Mouse (Mus musculus): Measurements from ENCODE around the gene Pigu. TPM values are rescaled to one million over a fixed set of nuclear protein-coding genes. Genes with fewer than 3 reads are reported as not detected.

The Pigu gene
- polyA plus RNA-seq, 1 experiment from 2014 or later: 66.8 TPM

DNA sequence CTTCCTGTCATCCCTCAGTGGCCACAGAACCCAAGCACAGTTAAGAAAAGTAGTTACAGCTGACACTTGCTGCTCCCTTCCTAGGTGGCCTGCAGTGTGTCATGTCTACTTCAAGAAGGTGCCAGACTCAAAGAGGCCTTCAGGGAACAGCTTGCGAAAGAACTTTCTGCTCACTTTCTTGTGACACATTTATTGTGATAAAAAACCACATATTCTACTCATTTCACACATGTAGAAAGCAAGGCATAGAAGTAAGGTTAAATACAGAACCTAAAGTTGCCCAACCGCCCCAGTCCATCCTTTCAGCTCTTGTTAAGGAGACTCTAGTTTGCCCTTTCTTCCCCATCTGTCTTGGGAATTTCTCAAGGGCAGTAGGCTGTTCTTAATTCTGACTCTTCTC, 38.6 kb downstream of the Pigu start:
- Histone ChIP-seq H3K9me3 (ENCODE audit: control insufficient read depth, low read length) (no peaks in the 10 kb centered on the region), H3K27ac (ENCODE audit: low read depth, low read length) (no peak overlapping the region), H3K36me3 (ENCODE audit: control insufficient read depth, insufficient read depth, low read length) (peaks cover 11% of the 10 kb centered on the region; the same call in 1 of the 2 replicates), H3K4me3 (ENCODE audit: low read length) (no peak overlapping the region), H3K4me2 (replicated peaks; ENCODE audit: low read depth, low read length) (no peak overlapping the region), H3K27me3 (ENCODE audit: control insufficient read depth, insufficient read depth, low read length) (no peaks in the 10 kb centered on the region), H3K4me1 (ENCODE audit: control insufficient read depth, insufficient read depth, low read length) (no peaks in the 10 kb centered on the region), H3K9ac (ENCODE audit: low read depth, low read length) (no peak overlapping the region)
- 91% methylated on average over 2 of the region's 2 CpGs for WGBS
- no peak for ATAC-seq (ENCODE audit: low FRiP score, low TSS enrichment)

GRCm38 (mm10) chr2:155313671-155314070, 43.6 kb downstream of the Pigu start:
- H3K4me2 ChIP-seq (replicated peaks; ENCODE audit: low read depth, low read length): no peak overlapping the region
- H3K36me3 ChIP-seq (ENCODE audit: control insufficient read depth, insufficient read depth, low read length): peaks cover 10% of the 10 kb centered on the region; the same call in 1 of the 2 replicates
- no peak overlapping the region for H3K9ac ChIP-seq (ENCODE audit: low read depth, low read length)
- no peak overlapping the region for H3K4me3 ChIP-seq (ENCODE audit: low read length)
- no peaks in the 10 kb centered on the region for H3K4me1 ChIP-seq (ENCODE audit: control insufficient read depth, insufficient read depth, low read length)
- no peak overlapping the region for H3K27ac ChIP-seq (ENCODE audit: low read depth, low read length)
- 17% methylated on average over 6 of the region's 6 CpGs for WGBS
- no peaks in the 10 kb centered on the region for H3K9me3 ChIP-seq (ENCODE audit: control insufficient read depth, low read length)
- no peak for ATAC-seq (ENCODE audit: low FRiP score, low TSS enrichment)
- no peaks in the 10 kb centered on the region for H3K27me3 ChIP-seq (ENCODE audit: control insufficient read depth, insufficient read depth, low read length)

GRCm38 (mm10) chr2:155308936-155309592, 48.2 kb downstream of the Pigu start:
- no peak overlapping the region for H3K27ac ChIP-seq (ENCODE audit: low read depth, low read length)
- no peak for ATAC-seq (ENCODE audit: low FRiP score, low TSS enrichment)

DNA sequence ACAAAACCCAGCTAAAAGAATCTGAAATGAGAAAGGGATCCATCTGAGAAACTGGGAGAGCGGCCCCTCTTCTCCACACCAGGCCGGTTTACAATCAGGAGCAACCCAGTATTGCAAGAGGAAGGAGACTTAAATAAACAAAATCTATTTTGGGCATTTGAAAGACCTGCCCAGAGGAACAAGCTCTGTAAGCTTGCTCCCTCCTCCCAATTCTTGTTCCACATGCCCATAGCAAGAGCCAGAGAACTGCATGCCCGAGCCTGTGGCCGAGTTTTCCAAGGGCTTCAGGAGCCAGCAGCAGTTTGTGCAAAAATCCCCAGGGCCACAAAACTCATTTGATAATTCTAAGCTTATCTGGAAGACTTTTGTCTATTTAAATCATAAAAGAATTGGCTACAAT, 57.7 kb downstream of the Pigu start:
- 89% methylated on average over 4 of the region's 4 CpGs for WGBS
- Histone ChIP-seq H3K9ac (ENCODE audit: low read depth, low read length) (no peak overlapping the region), H3K4me2 (replicated peaks; ENCODE audit: low read depth, low read length) (no peak overlapping the region), H3K4me3 (ENCODE audit: low read length) (no peak overlapping the region), H3K27ac (ENCODE audit: low read depth, low read length) (no peak overlapping the region), H3K9me3 (ENCODE audit: control insufficient read depth, low read length) (no peaks in the 10 kb centered on the region), H3K4me1 (ENCODE audit: control insufficient read depth, insufficient read depth, low read length) (no peaks in the 10 kb centered on the region), H3K36me3 (ENCODE audit: control insufficient read depth, insufficient read depth, low read length) (peaks cover 59% of the 10 kb centered on the region), H3K27me3 (ENCODE audit: control insufficient read depth, insufficient read depth, low read length) (no peaks in the 10 kb centered on the region)
- ATAC-seq (ENCODE audit: low FRiP score, low TSS enrichment): no peak

More at GRCm38 (mm10) chr2:155308936-155309592, 48.2 kb downstream of the Pigu start:
- Histone ChIP-seq H3K9me3 (ENCODE audit: control insufficient read depth, low read length) (no peaks in the 10 kb centered on the region), H3K36me3 (ENCODE audit: control insufficient read depth, insufficient read depth, low read length) (peaks cover 26% of the 10 kb centered on the region; the same call in 1 of the 2 replicates), H3K4me3 (ENCODE audit: low read length) (no peak overlapping the region), H3K9ac (ENCODE audit: low read depth, low read length) (no peak overlapping the region), H3K27me3 (ENCODE audit: control insufficient read depth, insufficient read depth, low read length) (no peaks in the 10 kb centered on the region), H3K4me2 (replicated peaks; ENCODE audit: low read depth, low read length) (no peak overlapping the region), H3K4me1 (ENCODE audit: control insufficient read depth, insufficient read depth, low read length) (no peaks in the 10 kb centered on the region)
- 48% methylated on average over 3 of the region's 3 CpGs for WGBS

DNA sequence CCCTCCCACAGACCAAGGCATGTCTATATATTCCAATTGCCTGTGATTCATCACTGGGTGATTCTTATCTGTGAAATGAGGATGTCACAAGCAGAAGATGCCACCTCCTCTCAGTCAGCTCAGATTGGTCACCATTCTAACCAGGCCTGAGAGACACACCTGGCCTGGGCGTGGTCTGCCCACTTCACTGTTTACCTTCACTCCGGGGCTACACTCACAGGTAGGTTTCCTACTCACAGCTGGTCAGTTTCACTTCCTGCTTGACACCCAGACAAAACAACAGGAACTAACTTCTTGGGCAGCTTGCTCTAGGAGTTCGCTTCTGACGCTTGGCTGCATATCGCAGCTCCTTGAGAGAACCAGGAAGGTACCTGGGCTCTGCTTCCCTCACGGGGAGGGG, 61.8 kb downstream of the Pigu start:
- no peak for ATAC-seq (ENCODE audit: low FRiP score, low TSS enrichment)
- Histone ChIP-seq H3K27ac (ENCODE audit: low read depth, low read length) (no peak overlapping the region), H3K4me3 (ENCODE audit: low read length) (no peak overlapping the region), H3K9ac (ENCODE audit: low read depth, low read length) (no peak overlapping the region), H3K27me3 (ENCODE audit: control insufficient read depth, insufficient read depth, low read length) (no peaks in the 10 kb centered on the region), H3K4me1 (ENCODE audit: control insufficient read depth, insufficient read depth, low read length) (no peaks in the 10 kb centered on the region), H3K36me3 (ENCODE audit: control insufficient read depth, insufficient read depth, low read length) (peaks cover 76% of the 10 kb centered on the region), H3K4me2 (replicated peaks; ENCODE audit: low read depth, low read length) (no peak overlapping the region), H3K9me3 (ENCODE audit: control insufficient read depth, low read length) (no peaks in the 10 kb centered on the region)
- WGBS: 93% methylated on average over 6 of the region's 6 CpGs

GRCm38 (mm10) chr2:155293946-155294345, 63.3 kb downstream of the Pigu start:
- WGBS: 90% methylated on average over 4 of the region's 4 CpGs
- Histone ChIP-seq H3K4me2 (replicated peaks; ENCODE audit: low read depth, low read length) (no peak overlapping the region), H3K36me3 (ENCODE audit: control insufficient read depth, insufficient read depth, low read length) (peaks cover 75% of the 10 kb centered on the region), H3K27me3 (ENCODE audit: control insufficient read depth, insufficient read depth, low read length) (no peaks in the 10 kb centered on the region), H3K4me3 (ENCODE audit: low read length) (no peak overlapping the region), H3K9me3 (ENCODE audit: control insufficient read depth, low read length) (no peaks in the 10 kb centered on the region), H3K4me1 (ENCODE audit: control insufficient read depth, insufficient read depth, low read length) (no peaks in the 10 kb centered on the region), H3K27ac (ENCODE audit: low read depth, low read length) (no peak overlapping the region), H3K9ac (ENCODE audit: low read depth, low read length) (no peak overlapping the region)
- no peak for ATAC-seq (ENCODE audit: low FRiP score, low TSS enrichment)

- Histone ChIP-seq H3K9ac (ENCODE audit: low read depth, low read length) (no peak overlapping the region), H3K27me3 (ENCODE audit: control insufficient read depth, insufficient read depth, low read length) (no peaks in the 10 kb centered on the region), H3K9me3 (ENCODE audit: control insufficient read depth, low read length) (no peaks in the 10 kb centered on the region), H3K36me3 (ENCODE audit: control insufficient read depth, insufficient read depth, low read length) (peaks cover 69% of the 10 kb centered on the region), H3K27ac (ENCODE audit: low read depth, low read length) (no peak overlapping the region), H3K4me3 (ENCODE audit: low read length) (no peak overlapping the region), H3K4me2 (replicated peaks; ENCODE audit: low read depth, low read length) (no peak overlapping the region), H3K4me1 (ENCODE audit: control insufficient read depth, insufficient read depth, low read length) (no peaks in the 10 kb centered on the region)
- 78% methylated on average over 2 of the region's 2 CpGs for WGBS
- ATAC-seq (ENCODE audit: low FRiP score, low TSS enrichment): no peak
Observed at GRCm38 (mm10) chr2:155293382-155293781, 63.8 kb downstream of the Pigu start.

DNA sequence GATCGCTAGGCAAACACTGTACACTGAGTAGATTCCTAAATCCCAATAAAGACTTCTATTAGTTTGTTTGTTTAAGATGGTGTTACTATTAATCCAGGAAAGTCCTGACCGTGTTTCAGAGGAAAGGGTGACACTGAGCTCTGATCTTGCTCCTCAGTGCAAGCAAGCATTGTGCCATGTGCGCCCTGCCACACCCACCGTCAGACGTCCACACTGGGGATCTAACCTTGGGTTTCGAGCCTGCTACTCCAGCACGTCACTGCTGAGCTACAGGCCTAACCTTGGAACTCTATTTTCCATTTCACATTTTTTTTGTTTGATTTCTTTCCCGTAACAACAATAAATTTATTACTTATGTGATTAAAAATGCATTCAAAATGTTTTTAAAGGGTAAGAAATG, 67.2 kb downstream of the Pigu start:
- Histone ChIP-seq H3K27ac (ENCODE audit: low read depth, low read length) (no peak overlapping the region), H3K36me3 (ENCODE audit: control insufficient read depth, insufficient read depth, low read length) (peaks cover 36% of the 10 kb centered on the region), H3K4me3 (ENCODE audit: low read length) (no peak overlapping the region), H3K4me1 (ENCODE audit: control insufficient read depth, insufficient read depth, low read length) (no peaks in the 10 kb centered on the region), H3K4me2 (replicated peaks; ENCODE audit: low read depth, low read length) (no peak overlapping the region), H3K27me3 (ENCODE audit: control insufficient read depth, insufficient read depth, low read length) (no peaks in the 10 kb centered on the region), H3K9me3 (ENCODE audit: control insufficient read depth, low read length) (no peaks in the 10 kb centered on the region), H3K9ac (ENCODE audit: low read depth, low read length) (no peak overlapping the region)
- WGBS: 90% methylated on average over 8 of the region's 8 CpGs
- ATAC-seq (ENCODE audit: low FRiP score, low TSS enrichment): no peak

- Histone ChIP-seq H3K9me3 (ENCODE audit: control insufficient read depth, low read length) (no peaks in the 10 kb centered on the region), H3K9ac (ENCODE audit: low read depth, low read length) (no peak overlapping the region), H3K27me3 (ENCODE audit: control insufficient read depth, insufficient read depth, low read length) (no peaks in the 10 kb centered on the region), H3K36me3 (ENCODE audit: control insufficient read depth, insufficient read depth, low read length) (peaks cover 34% of the 10 kb centered on the region), H3K4me3 (ENCODE audit: low read length) (no peak overlapping the region), H3K4me1 (ENCODE audit: control insufficient read depth, insufficient read depth, low read length) (no peaks in the 10 kb centered on the region), H3K4me2 (replicated peaks; ENCODE audit: low read depth, low read length) (no peak overlapping the region), H3K27ac (ENCODE audit: low read depth, low read length) (no peak overlapping the region)
- WGBS: 88% methylated on average over 4 of the region's 4 CpGs
- no peak for ATAC-seq (ENCODE audit: low FRiP score, low TSS enrichment)
Observed at GRCm38 (mm10) chr2:155287456-155288250, 69.6 kb downstream of the Pigu start.
